Mouse (Mus musculus) layer of hippocampus, adult 9-11 months (tissue): Measurements from ENCODE around the gene Gm8897.
"Not testable (repeated sequence)": the region's sequence is repeated elsewhere in the genome, so short reads cannot be mapped to it uniquely, and the experiment has no call there.

ENCODE experiments used
- DNase-seq: peaks from one replicate; pipeline ENCODE4 v3.0.0; 2022

Gm8897 gene

GRCm38 (mm10) chr5:11416118-11416517 lies at the start of gene Gm8897:
Gene Gm8897 (plus strand): TSS chr5:11416418.
- DNase-seq, result not testable (repeated sequence)

GRCm38 (mm10) chr5:11416691-11417090 lies 473 bp downstream of the Gm8897 start:
- DNase-seq, result not testable (repeated sequence)
